Mouse (Mus musculus): ENCODE data around the gene Kif24.

Kif24 gene

DNA sequence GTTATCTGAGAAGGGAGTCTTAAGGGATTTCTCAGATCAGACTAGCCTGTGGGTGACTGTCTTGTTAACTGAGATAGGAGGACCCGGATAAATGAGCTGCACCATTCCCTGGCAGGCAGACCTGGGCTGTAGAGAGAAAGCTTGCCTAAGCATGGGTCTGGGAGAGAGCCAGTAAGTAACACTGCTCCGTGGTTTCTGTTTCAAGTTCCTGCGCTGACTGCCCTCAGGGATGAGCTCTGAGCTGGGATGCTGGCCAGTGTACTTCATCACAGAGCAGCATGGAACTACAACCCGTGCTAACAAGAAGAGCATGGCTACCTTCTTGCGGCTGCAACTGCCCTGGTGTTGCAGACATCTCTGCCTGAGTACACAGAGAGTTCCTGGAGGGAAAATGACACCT is 64.8 kb downstream of the Kif24 start:
- DNase-seq, result peak; percentile 12 to 24

DNA sequence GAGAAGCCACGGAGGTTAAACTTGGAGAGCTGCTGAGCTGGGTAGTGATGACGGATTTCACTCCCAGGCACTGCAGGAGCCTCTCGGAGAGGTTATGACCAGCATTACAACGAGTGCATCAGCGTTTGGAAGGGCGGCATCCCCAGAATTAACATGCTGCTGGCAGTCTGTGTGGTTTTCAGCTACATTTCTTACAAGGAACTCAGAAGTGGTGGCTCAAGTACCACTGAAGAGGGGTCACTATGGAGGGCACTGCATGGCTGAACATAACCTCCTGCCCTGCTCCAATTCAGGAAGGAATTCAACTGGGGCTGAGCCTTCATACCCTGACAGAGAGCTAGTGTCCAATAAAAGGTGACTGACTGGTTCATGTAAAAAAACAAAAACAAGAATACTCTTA is 66.3 kb downstream of the Kif24 start:
- no peak for DNase-seq

DNA sequence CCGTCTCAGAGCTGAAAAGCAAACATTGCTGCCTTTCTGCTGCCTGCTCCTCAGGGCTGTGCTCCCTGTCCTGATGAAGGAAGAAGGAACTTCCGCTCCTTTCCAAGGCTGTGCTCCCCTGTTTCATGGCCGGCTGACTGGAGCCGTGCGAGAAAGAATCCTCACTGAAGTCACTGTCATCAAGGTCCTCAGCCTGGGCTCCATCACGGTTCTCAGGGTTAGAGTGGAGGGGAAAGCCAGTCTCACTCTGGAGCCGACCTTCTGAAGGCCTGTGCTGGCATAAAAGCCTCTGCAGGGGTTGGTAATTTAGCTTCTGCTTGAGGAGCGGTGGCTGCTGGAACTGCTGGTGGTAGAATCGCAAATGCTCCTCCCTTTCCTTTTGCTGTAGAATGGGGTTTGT is 70.0 kb downstream of the Kif24 start:
- no peak for DNase-seq

DNA sequence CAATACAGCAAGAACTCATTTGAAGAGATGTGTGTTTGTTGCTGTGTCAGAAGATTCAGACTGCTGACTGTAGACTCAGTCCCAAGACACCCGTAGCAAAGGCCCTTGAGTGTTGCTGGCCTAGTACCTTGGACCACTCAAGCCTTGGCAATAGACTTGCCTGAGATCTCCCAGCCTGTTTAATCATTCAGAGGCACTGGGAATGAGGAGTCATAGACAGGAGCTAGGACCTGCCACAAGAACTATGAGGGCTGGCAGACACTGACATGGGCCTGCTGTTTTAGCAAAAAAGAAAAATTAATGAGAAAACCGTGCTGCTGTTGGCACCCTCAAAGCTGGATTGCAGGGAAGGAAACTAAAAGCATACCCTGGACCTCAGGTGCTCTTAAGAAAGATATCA is 73.7 kb downstream of the Kif24 start:
- DNase-seq, result no peak

DNA sequence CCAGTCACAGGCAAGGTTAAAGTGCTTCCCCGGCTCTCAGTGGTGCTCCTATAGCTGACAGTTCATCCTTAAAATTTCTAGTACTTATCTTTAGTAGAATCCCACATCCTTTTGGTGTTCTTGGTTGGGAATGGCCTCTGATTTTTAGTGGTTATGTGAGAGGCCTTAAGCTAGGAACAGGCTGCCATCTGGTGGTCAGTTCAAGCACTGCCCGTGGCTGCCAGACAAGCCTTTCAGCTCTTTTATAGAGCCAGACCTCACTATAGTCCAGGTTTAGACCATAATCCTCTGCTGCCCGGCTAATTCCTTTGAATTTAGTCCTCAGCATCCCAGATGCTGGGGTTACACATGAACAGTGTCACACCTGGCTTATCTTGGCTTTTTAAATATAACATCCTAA is 74.6 kb downstream of the Kif24 start:
- DNase-seq, result peak; percentile 91 to 94

DNA sequence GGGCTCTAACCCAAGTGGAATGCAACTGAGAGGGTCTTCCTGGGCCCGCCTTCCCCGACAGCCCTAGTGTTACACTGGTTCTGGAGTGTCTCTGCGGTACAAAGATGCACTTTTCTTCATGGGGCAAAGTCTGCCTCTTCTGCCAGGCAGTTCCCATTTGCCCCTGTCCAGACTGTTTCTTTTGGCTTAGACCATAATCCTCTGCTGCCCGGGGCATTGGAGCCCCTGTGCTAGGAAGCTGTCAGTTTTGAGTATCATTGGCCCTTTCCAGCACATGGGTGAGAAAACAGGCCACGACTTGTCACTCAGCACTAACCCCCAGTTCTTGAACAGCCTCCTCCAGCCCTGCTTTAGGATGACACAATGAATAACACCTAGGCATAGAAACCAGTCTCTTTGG is 75.4 kb downstream of the Kif24 start:
- DNase-seq, result no peak

DNA sequence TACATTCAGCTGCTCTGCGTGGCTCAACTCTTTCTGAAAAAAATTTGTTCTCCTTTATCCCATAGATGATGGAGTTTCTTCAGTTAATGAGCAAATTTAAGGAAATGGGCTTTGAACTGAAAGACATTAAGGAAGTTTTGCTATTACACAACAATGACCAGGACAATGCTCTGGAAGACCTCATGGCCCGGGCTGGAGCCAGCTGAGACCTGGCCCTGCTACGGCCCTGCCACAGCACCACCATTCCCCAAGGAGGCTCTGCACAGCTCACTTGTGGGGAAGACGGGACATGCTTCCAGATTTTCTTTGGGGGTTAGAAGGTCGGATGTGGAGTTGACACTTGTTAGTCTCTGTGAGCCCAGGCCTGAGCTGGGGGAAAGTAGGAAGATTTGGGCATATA is 76.1 kb downstream of the Kif24 start:
- no peak for DNase-seq

DNA sequence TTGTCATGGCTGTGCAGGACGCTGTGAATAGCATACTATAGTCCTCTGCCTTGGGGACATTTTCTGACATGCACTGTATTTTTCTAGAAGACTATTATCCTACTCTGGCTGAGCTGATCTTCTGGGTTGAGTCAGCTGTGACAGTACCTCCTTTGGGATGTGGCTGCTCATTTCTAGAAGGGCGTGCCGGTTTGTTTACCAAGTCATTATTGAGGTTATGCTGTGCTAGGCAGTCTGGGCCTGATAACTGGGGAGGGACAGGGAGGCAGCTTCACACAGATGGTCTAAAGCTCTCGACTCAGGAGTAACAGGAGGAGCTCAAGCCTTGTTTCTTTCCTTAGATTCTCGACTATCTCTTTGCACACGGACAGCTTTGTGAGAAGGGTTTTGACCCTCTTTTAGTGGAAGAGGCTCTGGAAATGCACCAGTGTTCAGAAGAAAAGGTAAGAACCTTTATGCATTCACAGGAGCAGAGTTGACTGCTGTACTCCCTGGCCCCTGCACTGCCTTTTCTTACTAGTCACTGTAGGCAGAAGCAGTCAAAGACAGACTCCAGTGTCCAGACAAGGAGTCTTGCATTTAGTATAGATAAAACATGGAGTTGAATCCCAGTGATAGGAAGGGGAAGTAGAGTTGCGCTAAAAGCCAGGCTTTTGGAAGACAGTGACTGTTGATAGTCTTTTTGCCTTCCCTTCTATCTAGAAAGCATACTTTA is 76.8 kb downstream of the Kif24 start:
- no peak for DNase-seq

DNA sequence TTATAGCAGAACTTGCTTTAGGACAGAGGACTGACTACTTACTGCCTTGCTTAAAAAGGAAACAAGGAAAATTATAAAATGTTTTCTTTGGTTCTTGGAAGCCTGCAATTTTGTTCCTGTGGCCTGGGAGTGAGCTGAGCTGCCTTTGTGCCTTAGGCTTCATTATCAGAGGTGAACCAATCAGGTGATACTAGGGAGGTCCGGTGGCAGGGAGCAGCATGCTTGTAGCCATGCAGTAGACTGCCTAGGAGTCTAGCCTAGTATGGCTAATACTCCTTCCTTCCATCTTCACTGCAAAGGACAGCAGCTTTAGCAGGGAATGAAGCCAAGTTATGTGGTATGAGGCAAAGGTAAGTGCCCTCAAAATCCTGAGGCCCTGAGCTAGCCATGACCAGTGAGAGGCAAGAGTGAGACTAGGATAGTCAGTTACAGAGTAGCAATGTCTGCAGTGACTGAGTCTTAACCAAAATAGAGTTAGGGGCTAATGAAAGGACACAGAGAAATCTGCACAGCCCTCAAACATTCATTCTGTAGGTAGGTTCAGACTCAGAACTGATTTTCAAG is 78.2 kb downstream of the Kif24 start:
- DNase-seq, result no peak

DNA sequence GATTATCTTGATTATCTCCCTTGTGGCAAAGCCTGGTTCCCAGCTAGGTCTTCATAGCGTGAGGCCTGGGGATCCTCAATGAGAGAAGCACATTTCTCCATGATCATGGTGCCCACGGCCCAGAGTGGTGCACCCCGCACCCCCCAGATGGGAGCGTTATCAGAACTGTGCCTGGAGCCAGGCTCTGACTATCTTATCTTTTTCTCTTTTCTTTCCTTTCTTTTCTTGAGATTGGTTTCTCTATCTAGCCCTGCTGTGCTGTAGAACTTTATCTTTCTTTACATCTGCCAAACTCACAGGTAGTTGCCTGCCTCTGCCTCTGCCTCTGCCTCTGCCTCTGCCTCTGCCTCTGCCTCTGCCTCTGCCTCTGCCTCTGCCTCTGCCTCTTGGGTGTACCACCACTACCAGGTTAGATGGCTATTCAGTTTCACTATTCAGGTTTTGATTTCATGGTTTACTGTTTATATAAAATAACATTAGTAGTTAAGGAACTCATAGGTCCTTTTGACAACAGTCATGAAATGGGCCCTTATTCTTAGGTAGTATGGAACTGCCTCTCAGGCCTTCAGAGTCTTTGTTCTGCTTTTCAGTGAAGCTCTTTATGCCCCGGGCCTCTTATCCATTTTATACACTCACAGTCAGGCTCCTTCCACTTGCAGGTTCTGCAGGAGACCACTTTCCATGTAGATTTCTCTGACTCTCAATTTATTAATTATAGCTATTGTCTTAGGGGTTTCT is 83.3 kb downstream of the Kif24 start:
- no peak for DNase-seq

DNA sequence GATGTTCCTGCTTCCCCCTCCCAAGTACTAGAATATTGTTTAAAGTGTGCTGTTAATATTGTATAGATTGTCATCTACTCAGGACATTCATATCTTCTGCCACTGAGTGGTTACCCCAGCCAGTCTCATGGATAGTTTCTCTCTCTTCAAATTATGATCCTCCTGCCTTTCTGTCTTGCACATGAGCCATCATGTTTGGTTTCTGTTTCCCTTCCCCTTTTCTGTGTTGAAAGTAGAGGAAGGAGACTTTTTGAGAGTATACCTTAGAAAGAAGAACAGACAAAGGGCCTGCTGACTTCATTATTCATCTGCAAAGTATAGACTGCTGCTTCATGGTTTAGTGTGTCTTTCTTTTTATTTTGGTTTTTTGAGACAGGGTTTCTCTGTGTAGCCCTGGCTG is 87.1 kb downstream of the Kif24 start:
- no peak for DNase-seq

DNA sequence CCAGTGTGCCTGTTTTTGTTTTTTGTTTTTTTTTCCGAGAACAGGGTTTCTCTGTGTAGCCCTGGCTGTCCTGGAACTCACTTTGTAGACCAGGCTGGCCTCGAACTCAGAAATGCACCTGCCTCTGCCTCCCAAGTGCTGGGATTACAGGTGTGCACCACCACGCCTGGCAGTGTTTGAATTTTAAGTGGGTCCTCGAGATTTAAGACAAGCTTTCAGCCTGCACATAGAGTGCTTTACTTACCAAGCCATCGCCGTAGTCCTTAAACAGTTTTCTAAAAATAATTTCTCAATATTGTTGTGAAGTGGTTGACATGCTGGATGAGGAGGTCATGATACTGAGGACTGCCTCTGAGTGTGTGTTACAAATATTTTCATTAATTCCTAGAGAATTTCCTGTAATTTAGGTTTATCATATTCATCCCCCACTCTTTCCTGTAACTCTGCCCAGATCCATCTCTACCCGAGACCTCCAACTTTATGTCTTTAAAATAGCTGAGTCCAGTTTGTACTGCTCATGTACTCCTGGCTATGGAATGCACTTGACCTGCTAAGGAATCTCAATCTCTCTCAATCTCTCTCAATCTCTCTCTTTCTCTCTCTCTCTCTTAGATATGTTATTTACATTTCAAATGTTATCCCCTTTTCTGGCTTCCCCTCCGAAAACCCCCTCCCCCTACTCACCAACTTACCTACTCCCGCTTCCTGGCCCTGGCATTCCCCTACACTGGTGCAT is 94.8 kb downstream of the Kif24 start:
- DNase-seq, result no peak

DNA sequence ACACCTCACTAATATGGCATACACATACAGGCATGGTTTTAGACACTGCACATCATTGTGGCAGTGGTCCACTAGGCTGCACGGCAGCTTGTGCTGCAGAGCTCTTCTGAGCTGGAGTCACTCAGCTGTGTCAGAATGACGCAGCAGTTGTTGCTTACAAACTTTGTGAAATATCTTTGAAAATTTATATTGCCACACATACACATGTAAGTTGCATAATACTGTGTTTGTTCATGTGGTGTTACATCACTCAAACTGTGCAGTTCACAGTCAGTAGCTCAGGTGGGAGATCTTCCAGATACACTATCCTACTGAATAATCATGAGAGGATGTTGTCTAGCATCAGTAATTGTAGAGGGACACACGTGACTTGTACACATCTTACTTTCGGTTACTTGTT is 96.5 kb downstream of the Kif24 start:
- no peak for DNase-seq

DNA sequence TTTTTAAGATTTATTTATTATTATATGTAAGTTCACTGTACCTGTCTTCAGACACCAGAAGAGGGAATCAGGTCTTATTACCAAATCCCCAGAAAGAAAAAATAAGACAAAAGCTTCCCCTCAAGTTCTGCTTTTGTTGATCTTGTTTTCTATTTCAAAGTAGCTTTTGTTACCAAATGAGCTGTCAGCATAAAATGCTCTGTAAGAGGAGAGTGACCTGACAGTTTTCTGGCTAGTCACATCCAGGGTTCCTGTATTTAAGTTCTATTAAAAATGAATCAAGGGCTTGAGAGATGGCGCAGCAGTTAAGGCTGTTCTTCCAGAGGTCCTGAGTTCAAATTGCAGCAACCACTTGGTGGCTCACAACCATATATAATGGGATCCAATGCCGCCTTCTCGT is 103.6 kb downstream of the Kif24 start:
- no peak for DNase-seq

DNA sequence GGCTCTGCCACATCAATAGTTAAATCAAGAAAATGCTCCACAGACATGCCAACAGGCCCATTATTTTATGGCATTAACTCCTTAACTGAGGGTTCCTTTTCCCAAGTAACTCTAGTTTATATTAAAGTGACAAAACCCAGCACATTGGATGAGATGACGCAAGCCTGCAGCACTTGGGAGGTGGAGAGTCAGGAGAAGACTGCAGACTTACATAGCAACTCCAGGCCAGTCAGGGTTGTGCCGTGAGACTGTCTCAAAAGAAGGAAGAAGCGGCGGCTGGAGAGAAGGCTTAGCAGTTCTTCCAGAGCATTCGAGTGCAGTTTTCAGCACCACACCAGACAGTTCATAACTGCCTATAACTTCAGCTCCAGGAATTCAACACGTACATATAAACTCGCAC is 105.3 kb downstream of the Kif24 start:
- no peak for DNase-seq

DNA sequence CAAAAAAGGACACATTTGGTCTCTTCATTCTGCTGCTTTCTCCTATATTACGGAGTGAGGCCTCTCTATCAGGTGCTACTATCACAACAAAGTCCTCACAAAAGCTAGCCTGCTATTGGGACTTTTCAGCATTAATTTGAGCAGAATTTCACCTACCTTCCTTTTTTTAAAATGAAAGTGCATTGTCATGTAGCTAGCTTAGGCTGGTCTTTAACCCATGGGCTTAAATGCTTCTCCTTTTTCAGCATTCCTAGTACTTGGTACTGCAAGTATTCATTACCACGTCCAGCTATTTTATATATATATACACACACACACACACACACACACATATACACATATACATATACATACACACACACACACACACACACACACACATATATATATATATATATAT is 106.0 kb downstream of the Kif24 start:
- no peak for DNase-seq

DNA sequence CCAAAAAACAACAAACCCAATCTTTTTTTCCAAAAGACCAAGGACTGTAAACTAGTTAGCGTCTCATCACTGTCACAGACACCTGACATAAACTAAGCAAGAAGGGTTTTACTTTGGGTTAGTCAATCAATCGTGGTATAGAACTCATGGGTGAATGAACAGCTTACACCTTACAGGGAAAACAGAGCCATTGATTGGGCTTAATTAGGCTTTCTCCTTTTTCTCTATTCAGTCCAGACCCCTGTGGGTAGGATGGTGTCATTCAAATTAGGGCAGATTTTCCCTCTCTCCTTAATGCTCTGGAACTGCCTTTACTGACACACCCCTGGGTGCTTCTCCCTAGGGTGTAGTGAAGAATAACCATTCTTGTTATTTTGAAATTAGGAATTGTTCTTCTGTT is 107.5 kb downstream of the Kif24 start:
- DNase-seq, result no peak

DNA sequence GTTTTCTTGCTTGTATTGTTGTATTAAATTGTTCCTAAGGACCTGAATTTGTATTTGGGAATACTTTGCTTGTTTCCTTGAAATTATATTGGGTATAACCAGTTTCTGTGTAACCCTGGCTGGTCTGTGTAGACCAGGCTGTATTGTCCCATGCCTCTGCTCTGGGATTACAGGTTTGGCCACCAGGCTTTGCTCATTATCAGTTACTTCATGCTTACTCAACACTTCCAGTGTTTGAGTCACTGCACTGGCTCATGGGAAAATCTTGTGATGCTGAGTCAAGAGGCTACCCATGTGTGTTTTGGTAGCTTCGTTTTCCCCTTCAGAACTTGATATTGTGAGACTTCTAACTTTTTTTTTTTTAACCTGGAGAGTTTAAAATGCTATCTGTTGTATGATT is 111.4 kb downstream of the Kif24 start:
- DNase-seq, result no peak

DNA sequence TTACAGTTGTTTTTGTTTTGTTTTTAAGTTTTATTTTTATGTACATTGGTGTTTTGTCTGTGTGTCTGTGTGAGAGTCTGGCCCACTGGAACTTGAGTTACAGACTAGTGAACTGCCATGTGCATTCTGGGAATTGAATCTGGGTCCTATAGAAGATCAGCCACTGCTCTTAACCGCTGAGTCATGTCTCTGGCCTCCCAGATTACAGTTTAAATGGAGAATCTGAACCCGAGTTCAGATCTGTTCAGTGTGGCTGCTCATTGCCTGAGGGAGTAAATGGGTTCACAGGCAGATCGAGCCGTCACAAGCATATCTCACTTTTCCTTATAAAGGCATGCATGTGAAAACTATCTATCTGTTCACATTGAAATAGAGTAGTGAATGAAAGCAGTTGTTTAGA is 111.9 kb downstream of the Kif24 start:
- no peak for DNase-seq

DNA sequence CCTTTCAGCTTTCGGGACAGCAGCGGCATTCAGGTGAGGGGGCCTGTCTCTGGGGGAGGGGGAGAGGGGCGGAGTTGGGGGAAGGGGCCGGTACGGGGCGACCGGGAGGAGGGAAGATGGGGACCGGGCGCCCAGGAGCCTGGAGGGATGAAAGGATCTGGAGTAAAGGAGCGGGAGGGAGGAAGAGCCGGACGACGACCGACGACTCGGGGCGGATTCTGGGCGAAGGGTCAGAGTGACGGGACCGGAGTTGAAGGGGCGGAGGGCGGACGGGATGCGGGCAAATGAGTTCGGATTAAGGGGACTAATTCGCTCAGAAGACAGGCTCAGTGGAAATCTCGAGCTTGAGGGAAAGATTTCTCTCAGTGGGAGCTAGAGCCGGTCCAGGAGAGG is 115.5 kb downstream of the Kif24 start:
- DNase-seq, result no peak

DNA sequence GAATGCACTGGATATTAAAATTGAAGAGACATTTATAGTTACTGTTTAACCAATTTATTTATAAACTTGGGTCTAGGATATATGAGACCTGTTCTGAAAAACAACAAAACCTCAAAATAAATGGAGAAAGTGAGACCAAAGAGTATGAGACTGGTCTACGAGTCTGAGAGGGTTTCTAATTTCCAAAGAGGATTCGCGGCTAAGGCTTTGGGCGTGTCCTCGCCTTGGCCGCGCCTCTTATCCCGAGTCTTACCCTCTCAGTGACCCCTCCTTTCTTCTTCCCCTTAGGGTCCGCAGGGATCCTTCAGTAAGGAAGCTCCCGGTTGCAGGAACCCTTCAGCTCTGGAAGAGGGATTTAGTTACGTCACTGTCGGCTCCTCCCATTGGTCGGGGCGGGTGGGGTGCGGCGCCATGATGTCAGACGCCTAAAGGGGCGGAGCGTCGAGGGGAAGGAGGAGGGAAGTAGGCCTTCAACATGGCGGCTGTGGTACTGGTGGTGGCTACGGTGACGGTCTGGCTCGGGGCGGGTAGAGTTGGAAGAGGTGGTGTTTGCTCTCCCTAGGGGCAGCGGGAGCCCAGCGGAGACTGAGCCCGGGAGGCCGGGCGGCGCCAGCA is 116.0 kb downstream of the Kif24 start, which contains the start of gene Ubap1:
Ubap1 (plus strand) TSS at position 413 of the 615 bp plus-strand sequence.
- DNase-seq, result peak; percentile 97 to 99

DNA sequence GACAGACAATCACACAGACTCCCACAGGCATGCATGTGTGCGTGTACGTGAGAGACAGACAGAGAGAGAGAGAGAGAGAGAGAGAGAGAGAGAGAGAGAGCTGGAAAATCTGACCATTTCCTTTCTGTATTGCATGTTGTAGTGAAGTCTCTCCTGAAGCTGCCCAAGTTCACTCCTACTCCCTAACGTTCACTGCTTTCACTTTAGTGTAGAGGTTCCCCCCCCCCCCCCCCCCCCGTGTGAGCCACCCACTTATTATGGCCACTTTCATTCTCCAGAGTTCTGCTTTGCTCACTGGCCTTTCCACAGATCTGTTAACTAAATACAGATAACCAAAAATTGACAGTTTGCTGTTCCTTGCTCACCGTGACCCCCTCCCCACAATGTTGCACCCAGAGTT is 116.8 kb downstream of the Kif24 start:
- DNase-seq, result no peak

DNA sequence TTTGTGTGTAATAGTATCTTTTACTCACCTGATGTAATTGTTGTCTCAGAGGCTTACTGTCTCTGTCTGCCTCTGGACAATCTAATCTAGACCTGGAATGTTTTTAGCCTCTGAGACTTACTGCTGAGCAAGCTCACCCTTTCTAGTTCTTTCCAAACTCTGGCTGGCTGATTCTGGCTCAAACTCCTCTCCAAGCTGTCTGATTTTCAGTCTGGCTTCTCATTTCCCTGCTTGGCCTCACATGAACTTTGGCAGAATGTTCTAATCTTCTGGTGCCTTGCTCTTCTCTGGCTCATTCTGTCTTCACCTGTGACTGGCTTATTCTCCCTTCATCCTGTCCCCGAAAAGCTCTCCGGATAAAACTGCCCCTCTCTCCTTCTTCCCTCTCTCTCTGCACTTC is 118.7 kb downstream of the Kif24 start:
- DNase-seq, result peak; percentile 51 to 58

Data from cerebellum, postnatal 10 days (tissue).